Mouse (Mus musculus): Measurements from ENCODE around the gene Cc2d2a. TPM values are rescaled to one million over a fixed set of nuclear protein-coding genes. Genes with fewer than 3 reads are reported as not detected.

Cc2d2a gene
- 4.0 and 6.3 TPM in 2 replicates for polyA plus RNA-seq (2012; rRNA removed)

DNA sequence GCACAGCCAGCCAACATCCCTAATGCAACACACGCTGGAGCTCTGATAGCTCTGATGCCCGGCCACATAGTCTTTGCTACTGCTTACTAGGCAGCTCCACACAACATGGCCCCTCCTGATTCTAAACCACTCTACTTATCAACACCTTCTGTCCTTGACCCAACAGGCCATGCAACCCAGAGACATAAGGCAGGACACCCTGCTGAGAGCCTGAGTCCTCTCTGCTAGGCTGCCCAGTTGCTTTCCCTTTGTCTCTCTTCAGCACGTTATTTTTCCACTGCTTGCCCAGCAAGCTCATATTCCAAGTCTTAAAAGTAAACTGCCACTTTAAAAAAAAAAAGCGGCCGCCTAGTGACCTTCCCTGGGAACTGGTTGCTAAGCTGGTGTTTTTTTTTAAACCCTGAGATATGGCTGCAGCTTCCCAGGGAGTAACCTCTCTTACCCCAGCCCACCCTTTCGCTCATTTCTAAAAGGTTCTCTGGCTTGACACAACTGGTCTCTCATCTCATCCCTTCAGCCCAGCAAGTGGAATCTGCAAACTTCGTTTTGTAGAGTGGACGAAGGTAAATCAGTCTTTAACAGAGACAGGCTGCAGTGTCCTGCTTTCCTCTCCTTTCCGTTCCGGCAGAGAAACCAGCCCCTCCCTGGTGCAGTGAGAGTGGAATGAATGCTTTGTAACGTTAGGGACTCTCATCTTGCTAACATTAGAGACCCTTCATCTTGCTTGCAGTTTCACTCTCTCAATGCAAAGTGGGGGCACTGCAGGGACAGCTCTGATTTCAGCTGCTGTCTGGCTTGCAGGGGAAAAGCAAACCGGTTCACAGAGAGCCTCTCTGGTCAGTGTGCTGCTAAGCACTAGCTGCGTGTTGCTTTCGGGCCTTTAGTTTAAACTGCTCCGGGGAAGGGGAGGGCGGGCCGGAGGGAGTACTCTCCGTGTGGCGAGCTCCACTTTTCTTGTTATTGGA, at the start of gene Cc2d2a:
Gene Cc2d2a, plus strand, starts transcription at position 350 of the 965 bp plus-strand sequence.
- 6% methylated on average over 19 of the region's 19 CpGs for WGBS
- Histone ChIP-seq H3K4me3 (replicated peaks; ENCODE audit: extremely low read depth, low read depth, low read length) (peak within 1 kb of the TSS; percentile 77), H3K4me1 (ENCODE audit: control insufficient read depth, insufficient read depth, low read length) (peaks cover 7% of the 10 kb centered on the region)
- DNase-seq = peak; percentile 35
- no peak for TF ChIP-seq CTCF (IDR thresholded peaks at IDR 0.05; ENCODE audit: insufficient read depth, low read length)
- TF ChIP-seq POLR2A (IDR thresholded peaks at IDR 0.05; ENCODE audit: borderline replicate concordance, extremely low read depth, low read depth, low read length) = peak; percentile 64; the same call in 1 of the 2 replicates

DNA sequence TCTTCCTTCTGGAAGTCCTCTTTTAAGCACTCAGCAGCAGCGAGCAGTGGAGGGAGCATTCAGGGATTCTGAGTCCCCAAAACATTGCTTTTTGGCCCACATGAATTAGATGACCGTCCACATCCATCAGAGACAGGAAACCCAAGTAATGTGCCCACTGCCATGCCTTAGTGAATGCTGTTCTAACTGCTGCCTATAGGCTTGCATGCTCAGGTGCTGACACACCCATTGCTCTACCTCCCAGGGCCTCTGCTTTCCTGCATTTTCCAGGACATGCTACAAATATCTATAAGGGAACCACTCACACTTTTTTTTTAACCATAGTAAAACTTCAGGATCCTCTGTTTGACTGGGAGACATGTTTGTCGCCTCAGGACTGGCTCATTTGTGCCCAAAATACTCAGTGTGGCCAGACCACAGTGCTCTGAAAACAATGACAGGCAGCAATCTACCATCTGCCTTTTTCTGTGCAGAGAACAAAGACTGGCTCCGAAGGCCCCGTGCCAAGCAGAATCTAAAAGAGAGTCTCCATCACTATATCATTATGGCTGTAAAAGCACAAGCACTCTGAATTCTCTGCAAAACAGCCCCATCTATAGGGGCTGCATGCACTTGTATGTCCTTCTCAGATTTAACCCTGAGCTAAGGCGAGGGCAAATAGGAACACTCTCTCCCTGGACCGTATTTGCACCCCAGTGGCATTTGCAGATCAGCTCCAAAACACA, 40.4 kb upstream of the Cc2d2a start:
- TF ChIP-seq CTCF (IDR thresholded peaks at IDR 0.05; ENCODE audit: insufficient read depth, low read length) (no peak), POLR2A (IDR thresholded peaks at IDR 0.05; ENCODE audit: borderline replicate concordance, extremely low read depth, low read depth, low read length) (no peak)
- DNase-seq = no peak
- Histone ChIP-seq H3K4me3 (replicated peaks; ENCODE audit: extremely low read depth, low read depth, low read length) (no peak overlapping the region), H3K4me1 (ENCODE audit: control insufficient read depth, insufficient read depth, low read length) (no peaks in the 10 kb centered on the region)
- 61% methylated on average over 7 of the region's 7 CpGs for WGBS

DNA sequence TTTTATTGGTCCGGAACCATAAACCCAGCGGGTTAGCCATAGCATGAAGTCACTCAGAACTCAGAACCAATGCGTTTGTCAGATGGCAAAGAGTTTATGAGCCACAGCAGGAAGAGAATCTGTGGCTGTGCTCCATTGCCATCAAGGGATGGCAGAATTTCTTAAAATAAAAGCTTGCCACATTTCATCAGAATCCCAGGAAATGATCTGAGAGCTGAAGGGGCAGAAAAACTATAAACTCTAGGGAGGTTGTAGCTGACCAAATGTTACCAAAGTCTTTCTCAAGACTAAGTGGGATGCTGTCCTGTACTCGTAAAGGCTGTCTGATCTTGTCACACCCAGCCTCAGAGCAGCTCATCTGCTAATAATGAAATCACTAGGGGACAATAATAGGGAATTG, 36.7 kb upstream of the Cc2d2a start:
- H3K4me3 ChIP-seq (replicated peaks; ENCODE audit: extremely low read depth, low read depth, low read length) = no peak overlapping the region
- TF ChIP-seq CTCF (IDR thresholded peaks at IDR 0.05; ENCODE audit: insufficient read depth, low read length) = no peak
- TF ChIP-seq POLR2A (IDR thresholded peaks at IDR 0.05; ENCODE audit: borderline replicate concordance, extremely low read depth, low read depth, low read length) = no peak
- 80% methylated on average over 4 of the region's 4 CpGs for WGBS

DNA sequence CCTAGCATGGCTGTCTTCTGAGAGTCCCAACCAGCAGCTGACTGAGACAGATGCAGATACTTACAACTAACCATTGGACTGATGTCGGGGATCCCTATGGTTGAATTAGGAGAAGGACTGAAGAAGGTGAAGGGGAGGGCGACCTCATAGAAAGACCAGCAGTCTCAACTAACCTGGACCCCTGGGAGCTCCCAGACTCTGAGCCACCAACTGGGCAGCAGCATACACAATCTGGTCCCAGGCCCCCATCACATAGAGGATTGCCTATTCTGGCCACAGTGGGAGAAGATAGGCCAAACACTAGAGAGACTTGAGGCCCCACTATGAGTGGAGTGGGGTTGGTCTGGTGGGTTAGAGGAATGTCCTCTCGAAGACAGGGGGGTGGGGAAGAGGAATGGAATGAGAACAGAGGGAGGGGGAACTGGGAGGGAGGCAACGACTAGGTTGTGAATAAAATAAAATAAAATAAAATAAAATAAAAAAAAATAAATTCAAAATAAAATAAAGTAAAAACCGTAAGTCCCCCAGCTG, 28.0 kb upstream of the Cc2d2a start:
- H3K4me3 ChIP-seq (replicated peaks; ENCODE audit: extremely low read depth, low read depth, low read length) = no peak overlapping the region
- WGBS = 82% methylated on average over 5 of the region's 5 CpGs
- TF ChIP-seq POLR2A (IDR thresholded peaks at IDR 0.05; ENCODE audit: borderline replicate concordance, extremely low read depth, low read depth, low read length) (no peak), CTCF (IDR thresholded peaks at IDR 0.05; ENCODE audit: insufficient read depth, low read length) (no peak)
- DNase-seq = no peak
- no peaks in the 10 kb centered on the region for H3K4me1 ChIP-seq (ENCODE audit: control insufficient read depth, insufficient read depth, low read length)

More for the DNA sequence above, 36.7 kb upstream of the Cc2d2a start:
- no peak for DNase-seq
- no peaks in the 10 kb centered on the region for H3K4me1 ChIP-seq (ENCODE audit: control insufficient read depth, insufficient read depth, low read length)

DNA sequence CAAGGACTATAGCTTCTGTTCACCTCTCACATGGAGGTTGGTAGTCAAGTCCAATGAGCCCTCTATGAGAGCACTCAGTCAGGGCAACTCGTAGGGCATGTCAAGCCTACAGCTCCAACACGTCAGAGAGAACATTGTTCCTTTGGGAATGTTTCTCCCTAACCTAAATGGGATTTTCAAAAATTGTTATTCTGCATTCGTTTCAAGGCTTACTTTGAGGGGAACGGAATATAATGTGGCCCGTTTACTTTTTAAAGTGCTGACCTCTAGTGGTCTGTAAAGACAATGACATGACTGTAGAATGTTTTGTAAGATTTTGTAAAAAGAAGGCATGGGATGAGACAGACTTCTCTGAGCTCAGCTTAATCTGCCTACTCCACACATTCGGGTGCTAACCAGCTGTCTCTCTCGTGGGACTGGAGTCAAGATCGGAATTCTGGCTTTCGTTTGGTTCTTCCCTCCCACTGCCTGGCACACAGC, 27.5 kb upstream of the Cc2d2a start:
- TF ChIP-seq CTCF (IDR thresholded peaks at IDR 0.05; ENCODE audit: insufficient read depth, low read length) (peak; percentile 28; the same call in 1 of the 2 replicates), POLR2A (IDR thresholded peaks at IDR 0.05; ENCODE audit: borderline replicate concordance, extremely low read depth, low read depth, low read length) (no peak)
- Histone ChIP-seq H3K4me1 (ENCODE audit: control insufficient read depth, insufficient read depth, low read length) (no peaks in the 10 kb centered on the region), H3K4me3 (replicated peaks; ENCODE audit: extremely low read depth, low read depth, low read length) (no peak overlapping the region)
- 21% methylated on average over 9 of the region's 9 CpGs for WGBS
- DNase-seq = no peak

DNA sequence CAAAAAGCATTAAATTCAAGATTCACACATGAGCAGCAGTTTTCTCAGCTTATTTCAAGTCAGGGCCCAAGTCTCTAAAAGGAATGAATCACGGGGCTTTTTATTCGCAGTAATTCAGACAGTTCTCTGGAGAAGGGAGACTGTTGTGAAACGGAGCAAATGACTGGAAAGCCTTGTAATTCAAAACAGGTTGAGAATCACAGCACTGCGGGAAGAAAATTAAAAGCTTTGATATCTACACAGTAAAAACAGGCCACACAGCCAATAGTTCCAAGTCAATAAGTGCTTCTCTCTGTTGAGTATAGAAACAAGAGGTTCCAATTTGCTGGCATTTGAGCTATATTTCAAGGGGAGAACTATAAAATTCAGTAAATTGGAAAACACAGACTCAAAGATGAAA, 17.1 kb upstream of the Cc2d2a start:
- Histone ChIP-seq H3K4me1 (ENCODE audit: control insufficient read depth, insufficient read depth, low read length) (no peaks in the 10 kb centered on the region), H3K4me3 (replicated peaks; ENCODE audit: extremely low read depth, low read depth, low read length) (no peak overlapping the region)
- DNase-seq = no peak
- TF ChIP-seq POLR2A (IDR thresholded peaks at IDR 0.05; ENCODE audit: borderline replicate concordance, extremely low read depth, low read depth, low read length) (no peak), CTCF (IDR thresholded peaks at IDR 0.05; ENCODE audit: insufficient read depth, low read length) (no peak)
- 79% methylated on average over 4 of the region's 4 CpGs for WGBS

DNA sequence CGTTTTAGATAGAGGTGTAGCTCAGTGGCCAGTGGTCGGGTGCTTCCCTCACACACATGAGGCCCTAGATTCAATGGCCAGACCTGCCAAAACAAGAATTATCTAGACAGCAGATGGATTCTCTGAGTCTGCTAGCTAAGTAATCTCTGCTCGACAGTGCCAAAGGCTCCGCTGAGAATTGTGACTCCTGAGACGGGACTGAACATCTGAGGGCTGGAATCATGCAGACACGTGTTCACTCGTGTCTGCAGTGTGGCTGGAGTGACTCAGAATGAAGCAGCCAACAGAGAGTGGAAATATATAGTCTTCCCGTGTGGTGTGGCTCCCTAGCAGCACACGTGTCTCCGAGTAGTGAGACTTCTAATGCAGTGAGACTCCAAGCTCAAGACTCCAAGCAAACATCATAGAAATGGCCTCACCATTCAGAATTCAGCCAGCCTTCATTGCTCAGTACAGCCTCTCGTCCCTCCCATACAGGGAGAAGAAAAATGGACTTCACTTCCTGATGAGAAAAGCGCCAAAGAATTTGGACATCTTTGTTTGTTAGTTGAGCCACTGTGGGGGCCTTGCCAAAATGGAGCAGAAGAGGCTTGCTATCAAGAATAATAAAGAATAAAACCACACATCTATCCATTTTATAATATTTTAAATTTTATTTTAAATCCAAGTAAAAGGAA, 14.9 kb upstream of the Cc2d2a start:
- WGBS = 62% methylated on average over 12 of the region's 12 CpGs

DNA sequence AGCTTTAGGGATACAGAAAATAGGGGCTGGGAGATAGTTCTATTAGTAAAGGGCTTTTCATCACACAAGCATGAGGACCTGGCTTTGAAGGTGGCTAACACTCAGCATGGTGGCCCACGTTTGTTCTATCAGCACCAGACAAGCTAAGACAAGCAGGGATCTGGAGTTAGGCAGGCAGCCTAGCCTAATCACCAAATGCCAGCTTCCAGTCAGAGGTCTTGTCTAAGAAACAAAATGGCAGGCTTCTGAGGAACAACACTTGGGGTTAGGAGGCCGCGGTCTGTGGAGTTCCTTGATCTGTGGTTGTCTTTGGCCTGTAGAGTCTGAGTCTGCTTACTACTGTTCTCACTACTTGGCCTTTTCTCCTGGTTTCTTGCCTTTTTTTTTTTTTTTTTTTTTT, 648 bp upstream of the Cc2d2a start:
- DNase-seq = no peak
- no peak for TF ChIP-seq POLR2A (IDR thresholded peaks at IDR 0.05; ENCODE audit: borderline replicate concordance, extremely low read depth, low read depth, low read length)
- no peak for TF ChIP-seq CTCF (IDR thresholded peaks at IDR 0.05; ENCODE audit: insufficient read depth, low read length)
- Histone ChIP-seq H3K4me3 (replicated peaks; ENCODE audit: extremely low read depth, low read depth, low read length) (no peak overlapping the region), H3K4me1 (ENCODE audit: control insufficient read depth, insufficient read depth, low read length) (peaks cover 7% of the 10 kb centered on the region)
- WGBS = 89% methylated on average over 3 of the region's 3 CpGs

More for the DNA sequence above, 14.9 kb upstream of the Cc2d2a start:
- no peaks in the 10 kb centered on the region for H3K4me1 ChIP-seq (ENCODE audit: control insufficient read depth, insufficient read depth, low read length)
- DNase-seq = no peak
- no peak overlapping the region for H3K4me3 ChIP-seq (replicated peaks; ENCODE audit: extremely low read depth, low read depth, low read length)
- TF ChIP-seq POLR2A (IDR thresholded peaks at IDR 0.05; ENCODE audit: borderline replicate concordance, extremely low read depth, low read depth, low read length) (no peak), CTCF (IDR thresholded peaks at IDR 0.05; ENCODE audit: insufficient read depth, low read length) (no peak)

DNA sequence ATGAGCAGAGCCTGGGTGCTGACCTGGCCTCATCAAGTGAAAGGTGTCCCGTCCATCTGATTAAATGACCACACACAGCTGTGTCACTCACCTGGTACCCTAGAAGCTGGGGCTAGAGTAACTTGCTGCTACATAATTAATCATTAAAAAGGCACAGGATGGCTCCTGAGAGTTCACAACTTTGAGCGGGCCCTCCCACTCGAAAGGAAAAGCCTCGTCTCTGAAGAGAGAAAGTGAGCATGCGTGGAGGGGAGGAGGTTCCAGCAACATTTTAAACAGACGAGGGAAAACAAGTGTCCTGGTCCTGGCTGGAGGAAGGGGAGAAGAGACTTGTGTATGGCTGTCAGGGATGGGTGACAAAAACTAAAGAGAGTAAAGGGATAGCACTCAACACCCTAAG, 1.4 kb downstream of the Cc2d2a start:
- H3K4me3 ChIP-seq (replicated peaks; ENCODE audit: extremely low read depth, low read depth, low read length) = peak overlapping the region; percentile 32
- TF ChIP-seq CTCF (IDR thresholded peaks at IDR 0.05; ENCODE audit: insufficient read depth, low read length) = no peak
- no peak for TF ChIP-seq POLR2A (IDR thresholded peaks at IDR 0.05; ENCODE audit: borderline replicate concordance, extremely low read depth, low read depth, low read length)
- H3K4me1 ChIP-seq (ENCODE audit: control insufficient read depth, insufficient read depth, low read length) = peaks cover 7% of the 10 kb centered on the region
- WGBS = 30% methylated on average over 6 of the region's 6 CpGs
- no peak for DNase-seq

Measured in lung, adult 2 months (tissue).